20 mouse cellular contexts compared by ENCODE assay signal in the genomic region with DNA sequence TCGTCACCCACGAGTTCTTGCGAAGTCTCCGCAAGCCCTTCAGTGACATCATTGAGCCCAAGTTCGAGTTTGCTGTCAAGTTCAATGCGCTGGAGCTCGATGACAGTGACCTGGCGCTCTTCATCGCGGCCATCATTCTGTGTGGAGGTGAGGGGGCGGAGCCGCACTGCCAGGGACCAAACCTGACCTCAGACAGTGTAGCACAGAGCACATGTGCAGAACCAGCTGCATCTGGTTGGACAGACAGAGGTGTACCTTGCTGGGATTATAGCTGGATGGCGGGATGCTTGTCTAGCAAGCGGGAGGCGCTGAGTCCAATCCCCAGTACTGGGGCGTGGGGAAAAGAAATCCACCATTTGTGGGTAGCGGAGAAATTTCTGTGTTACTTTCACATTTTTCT. TPM values are rescaled to one million over a fixed set of nuclear protein-coding genes. Genes with fewer than 3 reads are reported as not detected.
DNase-seq lines count a peak whose midpoint lies in the region; ATAC-seq lines count a peak whose summit lies in the region.
"Had no signal": no experiment of that assay in that cellular context is flagged by ENCODE, and none has a peak within 500 bp of the region (broad histone marks: within the 10 kb centered on the region; RNA-seq: fewer than 3 reads in every experiment).

No protein-coding gene starts in this region.

- DNase-seq in kidney, postnatal 10 days, result no peak
- DNase-seq in ES-CJ7 (ENCODE audit: low read depth, low spot score) (peak; percentile 56), ZHBTc4 (ENCODE audit: low read depth, low spot score) (peak; percentile 63)
- DNase-seq in limb, embryonic 10.5 days (ENCODE audit: low spot score), result no peak
- no peak for DNase-seq in cerebellum, postnatal 10 days
- DNase-seq in hindbrain, embryonic 14.5 days (ENCODE audit: low spot score), result no peak
- no peak for DNase-seq in embryo, embryonic 10 days (ENCODE audit: low spot score)
- DNase-seq: adrenal gland, postnatal 14 days; cerebellum, adult 11-12 months; cerebellum, adult 9-10 months; cerebellum, postnatal 36 days; forebrain, postnatal 0 days; gastrocnemius, postnatal 14 days; heart, postnatal 36 days; kidney, adult 11 months had no signal

- WGBS in kidney, embryonic 15.5 days, result 93% methylated on average over 17 of the region's 17 CpGs
- 96% methylated on average over 17 of the region's 17 CpGs for WGBS in limb, embryonic 10.5 days
- WGBS in hindbrain, embryonic 14.5 days, result 94% methylated on average over 17 of the region's 17 CpGs

- no peak overlapping the region for H3K4me3 ChIP-seq in kidney, embryonic 15.5 days (replicated peaks)
- H3K4me3 ChIP-seq in limb, embryonic 10.5 days, result no peak overlapping the region
- H3K4me3 ChIP-seq in hindbrain, embryonic 14.5 days (replicated peaks; ENCODE audit: low read length), result no peak overlapping the region
- H3K4me3 ChIP-seq: forebrain, embryonic 12.5 days; heart, embryonic 13.5 days; hindbrain, embryonic 15.5 days had no signal

- H3K9me3 ChIP-seq in kidney, embryonic 15.5 days (replicated peaks), result no peaks in the 10 kb centered on the region
- no peaks in the 10 kb centered on the region for H3K9me3 ChIP-seq in limb, embryonic 10.5 days (replicated peaks)
- no peaks in the 10 kb centered on the region for H3K9me3 ChIP-seq in hindbrain, embryonic 14.5 days (ENCODE audit: control insufficient read depth, low read length)
- H3K9me3 ChIP-seq: forebrain, embryonic 12.5 days; heart, embryonic 13.5 days; hindbrain, embryonic 15.5 days had no signal

- peaks cover 30% of the 10 kb centered on the region for H3K36me3 ChIP-seq in kidney, embryonic 15.5 days
- H3K36me3 ChIP-seq in limb, embryonic 10.5 days, result peaks cover 30% of the 10 kb centered on the region
- H3K36me3 ChIP-seq in hindbrain, embryonic 14.5 days (replicated peaks; ENCODE audit: control insufficient read depth, insufficient read depth), result no peaks in the 10 kb centered on the region
- H3K36me3 ChIP-seq: hindbrain, embryonic 15.5 days had no signal

- no peak overlapping the region for H3K27ac ChIP-seq in kidney, embryonic 15.5 days
- H3K27ac ChIP-seq in limb, embryonic 10.5 days, result peak overlapping the region; percentile 84
- no peak overlapping the region for H3K27ac ChIP-seq in hindbrain, embryonic 14.5 days
- H3K27ac ChIP-seq: heart, embryonic 13.5 days; hindbrain, embryonic 15.5 days had no signal

- no peak overlapping the region for H3K9ac ChIP-seq in kidney, embryonic 15.5 days
- H3K9ac ChIP-seq in hindbrain, embryonic 14.5 days, result no peak overlapping the region
- H3K9ac ChIP-seq: forebrain, embryonic 12.5 days; forebrain, postnatal 0 days; hindbrain, embryonic 15.5 days had no signal

- H3K27me3 ChIP-seq in kidney, embryonic 15.5 days, result no peaks in the 10 kb centered on the region
- H3K27me3 ChIP-seq in limb, embryonic 10.5 days (ENCODE audit: low read depth, poor library complexity, severe bottlenecking), result no peaks in the 10 kb centered on the region
- no peaks in the 10 kb centered on the region for H3K27me3 ChIP-seq in hindbrain, embryonic 14.5 days (ENCODE audit: control insufficient read depth, insufficient read depth, low read length)
- H3K27me3 ChIP-seq: forebrain, embryonic 12.5 days; heart, embryonic 13.5 days; hindbrain, embryonic 15.5 days had no signal

- H3K4me1 ChIP-seq in kidney, embryonic 15.5 days, result peaks cover 27% of the 10 kb centered on the region
- peaks cover 37% of the 10 kb centered on the region for H3K4me1 ChIP-seq in limb, embryonic 10.5 days
- 0 out of 2 replicates have a peak, but pooled peaks cover 14% of the 10 kb centered on the region for H3K4me1 ChIP-seq in hindbrain, embryonic 14.5 days (replicated peaks; ENCODE audit: control insufficient read depth, insufficient read depth, low read length)

- ATAC-seq in kidney, embryonic 15.5 days (replicated peaks; ENCODE audit: low FRiP score), result 0 out of 2 replicates have a peak, but pooled peaks have one; percentile 33
- no peak for ATAC-seq in hindbrain, embryonic 14.5 days (ENCODE audit: low FRiP score)
- ATAC-seq: activated CD4-positive, CD25-positive, alpha-beta regulatory T cell, adult 4 months; forebrain, postnatal 0 days had no signal

- H3K4me2 ChIP-seq in kidney, embryonic 15.5 days, result no peak overlapping the region
- H3K4me2 ChIP-seq in hindbrain, embryonic 14.5 days (replicated peaks), result no peak overlapping the region
- H3K4me2 ChIP-seq: forebrain, embryonic 12.5 days; heart, embryonic 13.5 days; hindbrain, embryonic 15.5 days had no signal

RNA-seq across cellular contexts. Expression of a gene that starts 14.4 kb away (rescaled TPM):
- 28.4 and 33.7 TPM in 2 replicates for polyA plus RNA-seq in kidney, embryonic 15.5 days (2015; fragmentation: Nextera tagmentation; extraction: Ambion mirVana)
- polyA plus RNA-seq in limb, embryonic 10.5 days (2016; fragmentation: Nextera tagmentation; extraction: Ambion mirVana), result 32.9 and 35.5 TPM in 2 replicates
- 22.0 and 22.6 TPM in 2 replicates for polyA plus RNA-seq in hindbrain, embryonic 14.5 days (2014; fragmentation: Nextera tagmentation; extraction: Ambion mirVana)

RNA-seq across cellular contexts. Expression of a gene that starts 29.4 kb away (rescaled TPM):
- polyA plus RNA-seq in kidney, embryonic 15.5 days (2015; fragmentation: Nextera tagmentation; extraction: Ambion mirVana), result 643 and 689 TPM in 2 replicates
- polyA plus RNA-seq in limb, embryonic 10.5 days (2016; fragmentation: Nextera tagmentation; extraction: Ambion mirVana), result 502 and 576 TPM in 2 replicates
- 370 and 441 TPM in 2 replicates for polyA plus RNA-seq in hindbrain, embryonic 14.5 days (2014; fragmentation: Nextera tagmentation; extraction: Ambion mirVana)

RNA-seq across cellular contexts. Expression of a gene that starts 51.7 kb away (rescaled TPM):
- polyA plus RNA-seq in kidney, embryonic 15.5 days (2015; fragmentation: Nextera tagmentation; extraction: Ambion mirVana), result 9.8 and 11.0 TPM in 2 replicates
- polyA plus RNA-seq in limb, embryonic 10.5 days (2016; fragmentation: Nextera tagmentation; extraction: Ambion mirVana), result 5.2 and 9.8 TPM in 2 replicates
- 1.3 and 1.4 TPM in 2 replicates for polyA plus RNA-seq in hindbrain, embryonic 14.5 days (2014; fragmentation: Nextera tagmentation; extraction: Ambion mirVana)
- polyA plus RNA-seq: activated CD4-positive, CD25-positive, alpha-beta regulatory T cell, adult 4 months had no signal

Comparison
In these comparisons a context has a peak if more than half of its experiments do, and no peak if none do; other contexts are left out.
1. DNase-seq: peak in ES-CJ7 (single experiment) and ZHBTc4 (single experiment); none in kidney, postnatal 10 days (single experiment), limb, embryonic 10.5 days (single experiment), cerebellum, postnatal 10 days (0 of 2), hindbrain, embryonic 14.5 days (single experiment) and embryo, embryonic 10 days (single experiment).